Mouse (Mus musculus) gastrocnemius, adult 2 months (tissue): Measurements from ENCODE around the gene Srrm4. TPM values are rescaled to one million over a fixed set of nuclear protein-coding genes. Genes with fewer than 3 reads are reported as not detected.

Experiments used
- DNase-seq: peaks from one replicate; pipeline ENCODE4 v3.0.0; 2022
- H3K27ac ChIP-seq: fragments of 200-600 bp; 2 replicates; pipeline ENCODE4 v1.8.1; 2022; ENCODE audit warnings: mild to moderate bottlenecking
- H3K4me3 ChIP-seq: fragments of 200-600 bp; 2 replicates; pipeline ENCODE4 v1.8.1; 2022; ENCODE audit warnings: mild to moderate bottlenecking, moderate library complexity
- CTCF ChIP-seq: fragments of 200-600 bp; IDR thresholded peaks from 2 replicates; pipeline ENCODE4 v1.8.1; 2022; ENCODE audit warnings: antibody characterized with exemption, mild to moderate bottlenecking, moderate library complexity
- intact Hi-C: fragments of 180-260 bp; cut with DNase I; formaldehyde crosslinking; loops from one replicate; pipeline ENCODE4 v1.15.1; 2025
- total RNA-seq, 2 experiments: library from RNA; stranded (reverse); gene quantifications; 2 replicates each; pipeline ENCODE4 v1.2.3; 2021

The Srrm4 gene
- total RNA-seq, 2 experiments from 2014 or later, result 0.15 to 0.47 TPM

DNA sequence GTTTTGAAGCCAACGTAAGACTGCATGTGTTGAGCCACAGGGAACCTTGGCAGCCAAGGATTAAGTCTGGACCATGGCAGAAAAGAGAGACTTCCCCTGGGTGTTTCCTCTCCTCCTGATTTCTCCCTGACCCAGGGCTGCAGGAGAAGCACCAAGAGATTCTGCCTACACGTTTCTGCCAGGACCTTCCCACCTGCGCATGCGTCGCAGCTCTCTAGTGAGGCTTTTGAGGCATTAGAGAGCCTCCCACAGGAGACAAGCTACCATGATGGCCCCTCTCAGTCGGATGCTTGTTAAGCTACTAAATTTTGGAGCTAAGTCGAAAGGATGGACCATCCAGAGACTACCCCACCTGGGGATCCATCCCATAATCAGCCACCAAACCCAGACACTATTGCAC, 133.8 kb downstream of the Srrm4 start:
- intact Hi-C loops, result no loop called here
- no peak overlapping the region for H3K4me3 ChIP-seq
- TF ChIP-seq CTCF, result no peak
- H3K27ac ChIP-seq, result no peak overlapping the region
- no peak for DNase-seq

DNA sequence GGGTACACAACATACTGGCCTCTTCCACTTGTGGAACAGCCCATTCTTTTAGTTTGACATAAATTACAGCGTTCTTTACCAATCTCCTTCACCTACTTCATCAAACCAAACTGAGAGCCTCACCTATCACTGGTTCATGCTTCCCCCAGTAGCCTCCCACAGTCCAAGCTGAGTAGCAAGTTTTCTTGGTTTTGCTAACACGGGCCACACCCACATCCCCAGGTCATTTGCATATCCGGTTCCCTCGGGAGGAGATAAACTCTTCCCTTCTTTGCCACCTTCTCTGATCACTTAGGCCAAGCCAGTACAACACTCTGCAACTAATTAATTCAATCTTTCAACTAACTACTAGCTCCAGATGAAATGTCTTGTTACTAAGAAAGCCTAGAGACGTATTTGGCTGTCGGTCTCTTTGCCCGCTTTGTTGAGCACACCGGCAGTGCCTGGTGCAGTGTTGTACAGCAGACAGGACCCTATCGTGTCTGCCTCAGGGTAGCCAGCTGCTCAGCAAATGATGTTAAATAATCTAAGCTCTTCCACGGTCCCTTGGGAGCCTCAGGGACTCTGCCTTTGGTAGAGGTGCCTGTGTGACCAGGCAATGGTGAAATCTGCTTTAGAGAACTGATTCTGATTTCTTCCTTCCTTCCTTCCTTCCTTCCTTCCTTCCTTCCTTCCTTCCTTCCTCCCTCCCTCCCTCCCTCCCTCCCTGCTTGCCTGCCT, 134.7 kb downstream of the Srrm4 start:
- no peak overlapping the region for H3K27ac ChIP-seq
- H3K4me3 ChIP-seq, result no peak overlapping the region
- TF ChIP-seq CTCF, result no peak
- no peak for DNase-seq
- intact Hi-C loops, result no loop called here

DNA sequence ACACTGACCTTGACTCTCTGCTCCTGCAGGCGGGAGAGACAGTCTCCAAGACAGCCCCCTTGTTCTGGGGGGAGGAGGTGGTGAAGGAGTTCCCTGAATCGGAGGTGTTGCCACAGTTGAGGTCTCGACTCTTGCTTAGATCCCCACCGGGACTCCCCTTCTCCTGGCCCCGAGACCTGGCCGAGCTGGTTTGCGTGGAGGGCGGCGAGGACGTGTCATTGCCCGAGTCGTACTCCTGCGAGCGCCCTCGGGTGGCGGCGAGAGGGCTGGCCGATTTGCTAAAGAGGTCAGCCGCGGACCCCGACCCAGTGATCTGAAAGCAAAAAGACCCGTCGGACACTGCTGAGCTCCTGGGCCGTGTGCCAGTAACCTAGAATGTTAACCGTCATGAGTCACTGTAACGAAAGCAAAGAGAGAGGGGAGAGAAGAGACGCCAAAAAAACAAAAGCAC, 138.2 kb downstream of the Srrm4 start:
- peak; percentile 83 for DNase-seq
- Histone ChIP-seq H3K27ac (peak overlapping the region; percentile 68), H3K4me3 (peak overlapping the region; percentile 69)
- TF ChIP-seq CTCF, result peak; percentile 79
- intact Hi-C loops, result loop anchor here (1.0 kb wide), 1 partner anchor 67 kb away; no protein-coding TSS in a partner anchor

DNA sequence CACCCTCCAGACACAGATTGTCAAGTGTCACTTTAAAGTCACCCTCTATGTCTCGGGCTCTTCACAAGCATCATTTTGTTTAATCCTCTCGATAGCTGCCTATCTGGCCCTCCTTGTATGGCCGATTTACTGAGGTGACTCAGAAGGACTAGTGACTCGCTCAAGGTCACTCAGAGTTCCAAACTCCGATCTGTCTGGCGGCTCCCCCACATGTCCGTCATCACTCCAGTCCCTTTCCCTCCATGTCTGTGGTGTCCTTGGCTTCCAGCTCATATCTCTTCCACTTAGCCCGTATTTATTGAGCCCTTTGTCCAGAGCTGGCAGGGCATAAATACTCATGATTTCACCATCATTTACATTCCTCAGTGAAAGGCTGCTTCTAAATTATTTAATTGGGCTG, 140.7 kb downstream of the Srrm4 start:
- no peak overlapping the region for H3K27ac ChIP-seq
- intact Hi-C loops, result no loop called here
- DNase-seq, result no peak
- TF ChIP-seq CTCF, result no peak
- H3K4me3 ChIP-seq, result no peak overlapping the region

DNA sequence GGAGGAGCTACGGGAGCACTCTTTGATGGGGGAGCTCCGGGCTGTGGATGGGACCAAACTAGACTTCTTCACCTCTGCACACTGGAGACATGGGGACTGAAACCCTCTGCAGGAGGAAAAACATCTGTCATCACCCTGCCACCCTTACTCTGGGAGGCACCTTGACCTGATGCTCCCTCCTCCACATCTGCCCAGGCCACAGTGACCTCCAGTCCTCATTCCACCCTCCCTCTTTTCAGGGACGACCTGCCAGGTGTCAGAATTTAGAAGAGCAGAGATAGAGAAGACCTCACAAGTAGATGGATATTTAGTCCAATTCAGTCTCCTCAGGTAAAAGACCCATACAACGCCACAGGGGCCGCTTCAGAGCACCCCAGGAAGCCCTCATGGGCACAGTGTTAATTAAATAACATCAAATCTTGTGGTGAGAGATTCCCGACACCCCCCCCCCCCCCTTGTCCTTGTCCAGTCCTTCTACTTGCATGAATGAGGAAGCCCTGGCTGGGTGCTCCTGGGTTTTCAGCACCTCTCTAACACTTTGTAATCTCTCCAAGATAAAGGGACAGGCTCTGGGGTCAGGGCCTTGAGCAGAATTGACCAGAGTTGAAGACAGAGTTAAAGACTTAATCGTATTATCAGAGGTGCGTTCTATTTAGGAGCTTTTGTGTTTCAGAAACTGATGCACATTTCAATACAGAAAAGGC, 141.9 kb downstream of the Srrm4 start:
- no peak overlapping the region for H3K27ac ChIP-seq
- intact Hi-C loops, result no loop called here
- no peak for DNase-seq
- TF ChIP-seq CTCF, result no peak
- H3K4me3 ChIP-seq, result no peak overlapping the region

DNA sequence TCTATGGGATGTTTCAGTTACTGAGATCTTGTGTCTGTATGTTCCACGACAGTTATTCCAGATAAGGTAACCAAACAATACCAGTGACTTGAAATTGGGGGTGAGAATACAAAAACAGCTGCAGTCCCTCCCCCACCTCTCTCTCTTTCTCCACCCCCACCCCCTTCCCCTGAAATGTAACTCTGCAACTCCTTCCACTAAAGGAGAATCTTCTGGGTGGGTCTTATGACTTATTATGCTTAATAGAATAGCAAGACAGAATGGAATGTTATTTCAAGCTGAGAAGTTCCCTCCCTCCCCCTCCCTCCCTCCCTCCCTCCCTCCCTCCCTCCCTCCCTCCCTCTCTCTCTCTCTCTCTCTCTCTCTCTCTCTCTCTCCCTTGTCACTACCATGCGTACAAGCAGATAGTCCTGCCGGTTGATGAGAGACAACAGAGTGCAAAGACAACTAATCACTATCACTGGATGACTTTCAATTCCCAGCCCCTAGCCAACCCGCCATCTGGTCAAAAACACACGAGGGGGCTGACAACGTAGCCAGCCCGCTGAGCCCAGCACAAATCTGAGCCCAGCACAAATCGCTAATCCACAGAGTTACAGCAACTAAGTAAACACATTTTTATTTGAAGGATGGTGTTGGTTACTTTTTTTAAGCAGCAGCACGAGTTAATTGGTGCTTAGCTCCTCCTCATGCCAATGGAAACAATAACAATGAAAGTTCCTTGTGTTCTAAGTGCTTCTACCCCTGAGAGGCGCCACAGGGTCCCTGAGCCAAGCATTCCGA, 143.0 kb downstream of the Srrm4 start:
- TF ChIP-seq CTCF, result no peak
- no peak overlapping the region for H3K27ac ChIP-seq

DNA sequence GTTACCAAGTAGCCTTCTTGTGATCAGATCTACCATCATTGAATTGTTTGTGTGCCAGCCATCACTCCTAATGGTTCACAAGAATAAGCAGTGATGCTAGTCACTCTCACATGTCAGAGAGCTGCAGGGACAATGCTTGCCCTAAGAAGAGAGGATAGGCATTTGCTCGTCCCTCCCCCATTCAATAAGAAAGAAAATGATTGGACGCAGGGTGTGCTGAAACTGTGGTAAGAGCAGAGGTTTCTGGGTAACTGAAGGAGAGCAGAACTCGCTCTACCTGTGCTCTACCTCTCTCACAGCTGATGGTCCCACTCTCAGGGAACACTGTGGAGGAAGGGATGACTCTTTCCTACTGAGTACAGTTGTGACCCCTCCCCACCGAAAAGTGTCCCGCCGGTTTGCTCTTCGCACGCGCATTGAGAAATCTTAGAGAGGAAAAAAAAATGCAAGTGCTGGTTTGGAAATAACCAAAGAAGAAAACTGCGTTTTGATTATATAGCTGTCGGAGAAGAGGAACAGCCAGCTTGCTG, 143.7 kb downstream of the Srrm4 start:
- DNase-seq, result no peak
- intact Hi-C loops, result no loop called here
- no peak for TF ChIP-seq CTCF
- H3K4me3 ChIP-seq, result no peak overlapping the region
- no peak overlapping the region for H3K27ac ChIP-seq

More for the DNA sequence above, 143.0 kb downstream of the Srrm4 start:
- intact Hi-C loops, result no loop called here
- H3K4me3 ChIP-seq, result no peak overlapping the region
- no peak for DNase-seq

DNA sequence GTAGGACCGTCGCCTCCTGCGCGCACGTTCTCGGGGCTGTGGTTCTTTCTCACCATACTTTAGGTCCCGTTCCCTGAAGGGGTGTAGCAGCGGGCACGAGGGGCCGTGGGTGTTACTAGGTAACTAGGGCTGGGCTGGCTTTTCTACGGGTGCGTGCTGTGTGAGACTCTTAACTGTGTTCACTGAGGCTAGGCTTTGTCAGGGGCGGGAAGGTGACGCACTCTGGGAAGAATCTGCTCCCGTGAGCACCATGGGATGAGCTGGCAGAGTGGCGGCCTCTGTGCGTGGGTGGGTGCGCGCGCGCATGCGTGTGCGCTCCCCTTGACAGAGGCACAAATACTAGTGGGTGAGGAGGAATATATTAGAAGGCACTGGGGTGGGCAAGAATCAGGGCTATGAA, 145.1 kb downstream of the Srrm4 start:
- H3K4me3 ChIP-seq, result no peak overlapping the region
- no peak overlapping the region for H3K27ac ChIP-seq
- intact Hi-C loops, result no loop called here
- TF ChIP-seq CTCF, result no peak
- no peak for DNase-seq

DNA sequence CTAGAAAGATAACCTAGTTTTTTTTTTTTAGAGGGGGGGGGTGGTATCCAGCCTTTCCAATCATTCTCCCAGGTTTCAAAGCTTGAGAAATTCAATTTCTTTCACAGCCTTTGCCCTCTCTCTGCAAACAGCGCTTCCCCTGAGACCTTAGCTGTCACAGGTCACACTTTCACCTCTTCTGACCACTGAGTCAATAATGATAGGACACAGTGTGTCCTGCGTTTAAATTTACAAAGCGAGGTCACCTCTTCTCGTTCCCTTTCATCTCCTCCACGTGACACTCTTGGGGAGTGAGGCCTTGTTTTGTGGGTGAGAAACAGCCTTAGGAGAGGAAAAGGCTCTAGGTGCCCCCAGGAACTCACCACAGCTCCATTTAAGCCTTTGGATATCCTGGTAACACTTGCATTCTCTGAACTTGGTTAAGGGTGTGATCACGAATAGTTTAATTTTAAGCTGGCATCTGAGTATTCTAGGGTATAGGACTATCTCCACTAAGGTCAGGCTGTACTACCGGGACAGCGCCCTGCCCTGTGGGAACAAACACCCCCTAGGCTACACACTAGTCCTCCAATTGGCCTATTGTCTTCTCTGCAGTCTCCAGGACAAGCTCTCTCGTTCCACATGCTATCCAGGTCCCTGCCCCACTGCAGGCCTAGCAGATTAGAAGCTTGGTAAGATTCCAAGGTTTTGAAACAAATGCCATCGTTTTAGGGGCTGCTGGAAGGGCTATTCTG, 145.8 kb downstream of the Srrm4 start:
- no peak overlapping the region for H3K27ac ChIP-seq
- no peak for TF ChIP-seq CTCF
- H3K4me3 ChIP-seq, result no peak overlapping the region
- DNase-seq, result no peak
- intact Hi-C loops, result no loop called here

DNA sequence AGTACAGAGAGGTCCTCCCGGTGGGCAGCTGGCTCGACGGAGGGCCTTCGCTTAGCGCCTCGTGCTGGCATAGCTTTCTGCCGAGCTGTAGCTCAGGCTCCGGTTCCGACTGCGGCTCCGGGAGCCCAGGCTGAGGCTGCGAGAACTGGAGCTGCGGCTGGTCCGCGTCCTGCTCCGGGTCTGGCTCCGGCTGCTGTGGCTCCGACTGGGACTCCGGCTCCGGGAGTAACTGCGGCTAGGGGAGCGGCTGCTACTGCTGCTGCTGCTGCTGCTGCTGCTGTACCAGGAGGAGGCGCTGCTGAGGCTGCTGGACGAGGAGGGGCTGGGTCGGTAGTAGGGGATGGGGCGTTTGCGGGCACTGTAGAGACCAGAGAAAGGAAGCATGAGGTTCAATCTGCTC, 147.1 kb downstream of the Srrm4 start:
- peak overlapping the region; percentile 73 for H3K4me3 ChIP-seq
- TF ChIP-seq CTCF, result peak; percentile 76
- DNase-seq, result peak; percentile 84
- H3K27ac ChIP-seq, result peak overlapping the region; percentile 86
- intact Hi-C loops, result no loop called here

DNA sequence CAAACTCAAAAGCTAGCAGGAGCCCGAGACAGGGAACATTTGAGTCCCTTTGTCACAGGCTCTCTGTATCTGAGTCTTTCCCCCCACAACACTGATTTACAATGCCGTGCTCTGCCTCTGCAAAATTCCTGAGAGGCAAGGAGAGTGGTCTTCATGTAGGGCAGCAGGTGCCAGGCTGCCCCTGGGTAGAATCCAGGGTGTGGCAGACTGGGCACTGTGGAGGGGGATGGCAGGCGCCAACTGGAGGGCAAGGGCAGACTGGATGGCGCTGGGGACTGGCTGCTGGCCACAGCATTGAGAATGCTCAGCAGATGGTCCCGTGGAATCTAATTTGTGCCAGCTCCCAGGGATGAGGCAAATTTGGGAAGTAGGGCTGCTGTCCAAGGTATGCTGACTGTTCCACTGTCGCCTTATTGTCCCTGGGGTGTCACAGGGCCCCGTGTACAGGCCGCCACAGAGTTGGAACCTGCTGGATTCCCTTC, 148.1 kb downstream of the Srrm4 start:
- TF ChIP-seq CTCF, result no peak
- H3K27ac ChIP-seq, result peak overlapping the region; percentile 86
- peak; percentile 82 for DNase-seq
- intact Hi-C loops, result loop anchor here (2.0 kb wide), 1 partner anchor 21 kb away; the partner anchor contains the start of gene Hspb8
- H3K4me3 ChIP-seq, result peak overlapping the region; percentile 73
